ENCODE assay signal across 8 mouse cellular contexts in genomic region chr5:121451203-121451602, GRCm38 (mm10). TPM values are rescaled to one million over a fixed set of nuclear protein-coding genes. Genes with fewer than 3 reads are reported as not detected.
DNase-seq lines count a peak whose midpoint lies in the region; ATAC-seq lines count a peak whose summit lies in the region.

No protein-coding gene starts in this region.

- H3K4me2 ChIP-seq in stomach, embryonic 15.5 days, result peak overlapping the region; percentile 90

- no peak overlapping the region for H3K27ac ChIP-seq in brown adipose tissue, adult 24 weeks (replicated peaks; ENCODE audit: low read depth, low read length)
- H3K27ac ChIP-seq in macrophage, result peak overlapping the region; percentile 94
- peak overlapping the region; percentile 96 for H3K27ac ChIP-seq in stomach, embryonic 15.5 days

- peaks cover 36% of the 10 kb centered on the region for H3K36me3 ChIP-seq in macrophage (ENCODE audit: inconsistent target)
- peaks cover 24% of the 10 kb centered on the region for H3K36me3 ChIP-seq in stomach, embryonic 15.5 days

- 0% methylated on average over 8 of the region's 8 CpGs for WGBS in macrophage (ENCODE audit: missing documents)
- WGBS in stomach, embryonic 15.5 days, result 16% methylated on average over 8 of the region's 8 CpGs

- peak; percentile 27 to 57 for DNase-seq in heart, adult 18-20 months
- DNase-seq in heart, postnatal 4 days, result no peak
- DNase-seq in T-cell, adult 2 months (ENCODE audit: low spot score), result no peak

- peak overlapping the region; percentile 85 for H3K4me3 ChIP-seq in brown adipose tissue, adult 24 weeks (ENCODE audit: insufficient read depth, low read depth, low read length)
- peak overlapping the region; percentile 80 for H3K4me3 ChIP-seq in macrophage (ENCODE audit: inconsistent target)
- peak overlapping the region; percentile 97 for H3K4me3 ChIP-seq in stomach, embryonic 15.5 days (replicated peaks)

- H3K79me2 ChIP-seq in macrophage (ENCODE audit: inconsistent target), result peaks cover 65% of the 10 kb centered on the region

- peak; percentile 64 to 74 for ATAC-seq in hematopoietic stem cell, adult 5-6 weeks (replicated peaks in 1 of 2; ENCODE audit: insufficient read depth in 1 of 2, low FRiP score in 2 of 2, low TSS enrichment in 1 of 2, low read depth in 1 of 2, poor library complexity in 2 of 2, severe bottlenecking in 2 of 2)
- no peak for ATAC-seq in stomach, embryonic 15.5 days (ENCODE audit: insufficient read depth, low FRiP score, low read depth)
- no peak for ATAC-seq in megakaryocyte-erythroid progenitor cell, adult 5-6 weeks (replicated peaks; ENCODE audit: low FRiP score, low TSS enrichment, poor library complexity, severe bottlenecking)

- no peaks in the 10 kb centered on the region for H3K27me3 ChIP-seq in stomach, embryonic 15.5 days (replicated peaks)

- H3K9ac ChIP-seq in stomach, embryonic 15.5 days, result peak overlapping the region; percentile 95; the same call in 1 of the 2 replicates

- H3K9me3 ChIP-seq in stomach, embryonic 15.5 days, result no peaks in the 10 kb centered on the region

- H3K4me1 ChIP-seq in brown adipose tissue, adult 24 weeks (ENCODE audit: control insufficient read depth, insufficient read depth, insufficient read length, low read length), result peaks cover 10% of the 10 kb centered on the region
- H3K4me1 ChIP-seq in stomach, embryonic 15.5 days, result peaks cover 26% of the 10 kb centered on the region

RNA-seq across cellular contexts. Expression of gene Tmem116, which starts 0.5 kb away (rescaled TPM):
- total RNA-seq in heart, adult 18-20 months (2021), result 10 to 100 TPM; 12.0 to 14.9 TPM
- 1 to 10 TPM; 5.5 to 5.6 TPM for total RNA-seq in heart, postnatal 4 days (2021)
- 0.88 and 3.7 TPM in 2 replicates for polyA plus RNA-seq in brown adipose tissue, adult 24 weeks (2012; ENCODE audit: insufficient read depth, insufficient read length, missing spikeins)
- total RNA-seq in hematopoietic stem cell, adult 5-6 weeks (2017), result 0.79 TPM in 1 of 2 replicates, not detected in the other
- total RNA-seq in macrophage (2018; cell fraction: chromatin; rRNA removed), result 10 to 100 TPM in 3 of 26 experiments, 1 to 10 TPM in 21, under 1 TPM in 1, not detected in 1; 0.80 to 12.3 (median 4.8) TPM
- total RNA-seq in macrophage (2018; cell fraction: cytosol; rRNA removed), result 1 to 10 TPM; 1.4 to 4.0 (median 2.6) TPM
- total RNA-seq in macrophage (2018; cell fraction: nucleus; rRNA removed), result 10 to 100 TPM in 2 of 26 experiments, 1 to 10 TPM in 23, under 1 TPM in 1; 0.58 to 13.2 (median 3.3) TPM
- polyA plus RNA-seq in macrophage (2018), result 0.81 to 1.9 TPM (median 1.5 TPM) in 3 replicates
- 3.1 and 5.0 TPM in 2 replicates for polyA plus RNA-seq in stomach, embryonic 15.5 days (2015; fragmentation: Nextera tagmentation; extraction: Ambion mirVana)
- not detected in 2 replicates for total RNA-seq in megakaryocyte-erythroid progenitor cell, adult 5-6 weeks (2014; fragmentation: Nextera tagmentation)
- 2.3 TPM in 1 of 2 replicates, not detected in the other for total RNA-seq in megakaryocyte-erythroid progenitor cell, adult 5-6 weeks (2017)

RNA-seq across cellular contexts. Expression of gene Erp29, which starts 1.1 kb away (rescaled TPM):
- total RNA-seq in heart, adult 18-20 months (2021), result 10 to 100 TPM; 68.2 to 68.6 TPM
- total RNA-seq in heart, postnatal 4 days (2021), result 100 to 1,000 TPM; 110 TPM
- polyA plus RNA-seq in brown adipose tissue, adult 24 weeks (2012; ENCODE audit: insufficient read depth, insufficient read length, missing spikeins), result 37.8 and 38.4 TPM in 2 replicates
- 404 and 511 TPM in 2 replicates for total RNA-seq in hematopoietic stem cell, adult 5-6 weeks (2017)
- 100 to 1,000 TPM in 3 of 26 experiments, 10 to 100 TPM in 21, 1 to 10 TPM in 2; 9.4 to 168 (median 42.3) TPM for total RNA-seq in macrophage (2018; cell fraction: chromatin; rRNA removed)
- total RNA-seq in macrophage (2018; cell fraction: cytosol; rRNA removed), result 100 to 1,000 TPM; 237 to 408 (median 331) TPM
- total RNA-seq in macrophage (2018; cell fraction: nucleus; rRNA removed), result 100 to 1,000 TPM in 24 of 26 experiments, 10 to 100 TPM in 2; 61.1 to 379 (median 212) TPM
- polyA plus RNA-seq in macrophage (2018), result 327 to 388 TPM (median 342 TPM) in 3 replicates
- polyA plus RNA-seq in stomach, embryonic 15.5 days (2015; fragmentation: Nextera tagmentation; extraction: Ambion mirVana), result 186 and 192 TPM in 2 replicates
- 191 and 257 TPM in 2 replicates for total RNA-seq in megakaryocyte-erythroid progenitor cell, adult 5-6 weeks (2014; fragmentation: Nextera tagmentation)
- 422 and 491 TPM in 2 replicates for total RNA-seq in megakaryocyte-erythroid progenitor cell, adult 5-6 weeks (2017)

RNA-seq across cellular contexts. Expression of gene Adam1b, which starts 52.0 kb away (rescaled TPM):
- not detected for total RNA-seq in heart, adult 18-20 months (2021)
- total RNA-seq in heart, postnatal 4 days (2021), result not detected
- polyA plus RNA-seq in brown adipose tissue, adult 24 weeks (2012; ENCODE audit: insufficient read depth, insufficient read length, missing spikeins), result not detected in 2 replicates
- not detected in 2 replicates for total RNA-seq in hematopoietic stem cell, adult 5-6 weeks (2017)
- not detected for total RNA-seq in macrophage (2018; cell fraction: chromatin; rRNA removed)
- total RNA-seq in macrophage (2018; cell fraction: cytosol; rRNA removed), result not detected
- not detected for total RNA-seq in macrophage (2018; cell fraction: nucleus; rRNA removed)
- polyA plus RNA-seq in macrophage (2018), result not detected in 3 replicates
- 0.05 and 0.09 TPM in 2 replicates for polyA plus RNA-seq in stomach, embryonic 15.5 days (2015; fragmentation: Nextera tagmentation; extraction: Ambion mirVana)
- 0.39 TPM in 1 of 2 replicates, not detected in the other for total RNA-seq in megakaryocyte-erythroid progenitor cell, adult 5-6 weeks (2014; fragmentation: Nextera tagmentation)
- not detected in 2 replicates for total RNA-seq in megakaryocyte-erythroid progenitor cell, adult 5-6 weeks (2017)

RNA-seq across cellular contexts. Expression of gene Naa25, which starts 53.5 kb away (rescaled TPM):
- 10 to 100 TPM; 22.4 to 23.1 TPM for total RNA-seq in heart, adult 18-20 months (2021)
- 10 to 100 TPM; 21.6 TPM for total RNA-seq in heart, postnatal 4 days (2021)
- 15.3 and 19.5 TPM in 2 replicates for polyA plus RNA-seq in brown adipose tissue, adult 24 weeks (2012; ENCODE audit: insufficient read depth, insufficient read length, missing spikeins)
- total RNA-seq in hematopoietic stem cell, adult 5-6 weeks (2017), result 52.6 and 78.0 TPM in 2 replicates
- 100 to 1,000 TPM in 5 of 26 experiments, 10 to 100 TPM in 21; 14.6 to 150 (median 64.0) TPM for total RNA-seq in macrophage (2018; cell fraction: chromatin; rRNA removed)
- 10 to 100 TPM in 24 of 26 experiments, 1 to 10 TPM in 2; 9.0 to 45.8 (median 21.5) TPM for total RNA-seq in macrophage (2018; cell fraction: cytosol; rRNA removed)
- 100 to 1,000 TPM in 1 of 26 experiments, 10 to 100 TPM in 25; 12.1 to 113 (median 58.2) TPM for total RNA-seq in macrophage (2018; cell fraction: nucleus; rRNA removed)
- 15.3 to 23.7 TPM (median 17.0 TPM) in 3 replicates for polyA plus RNA-seq in macrophage (2018)
- 40.2 and 41.8 TPM in 2 replicates for polyA plus RNA-seq in stomach, embryonic 15.5 days (2015; fragmentation: Nextera tagmentation; extraction: Ambion mirVana)
- total RNA-seq in megakaryocyte-erythroid progenitor cell, adult 5-6 weeks (2014; fragmentation: Nextera tagmentation), result 45.2 and 47.0 TPM in 2 replicates
- total RNA-seq in megakaryocyte-erythroid progenitor cell, adult 5-6 weeks (2017), result 78.7 and 127 TPM in 2 replicates

Comparison
In these comparisons a context has a peak if more than half of its experiments do, and no peak if none do; other contexts are left out.
1. DNase-seq: peak in heart, adult 18-20 months (2 of 2); none in heart, postnatal 4 days (single experiment) and T-cell, adult 2 months (single experiment).
2. ATAC-seq: peak in hematopoietic stem cell, adult 5-6 weeks (2 of 2); none in stomach, embryonic 15.5 days (single experiment) and megakaryocyte-erythroid progenitor cell, adult 5-6 weeks (single experiment).
3. Peak in every context shown above with its lines, with median percentiles within 50 percentile points of each other: H3K4me3 ChIP-seq.